Mouse (Mus musculus) stomach, postnatal 0 days (tissue): ENCODE data around the gene Dapl1.

Source experiments
- CTCF ChIP-seq: IDR thresholded peaks from 2 replicates; pipeline ENCODE4 v1.5.1; 2016; ENCODE audit warnings: antibody characterized with exemption, low read depth, mild to moderate bottlenecking, moderate library complexity
- EP300 ChIP-seq: optimal IDR thresholded peaks from 2 replicates; pipeline ENCODE3; 2016; ENCODE audit warnings: antibody characterized with exemption

- no peak for TF ChIP-seq EP300
- no peak for TF ChIP-seq CTCF
Observed at GRCm38 (mm10) chr2:59448516-59448915, 35.9 kb upstream of the Dapl1 start.
